13 mouse cellular contexts compared by ENCODE assay signal in genomic region chr13:84571845-84572193, GRCm38 (mm10).
A peak's percentile ranks its signal among the peaks of the same experiment; 100 is the strongest.
DNase-seq lines count a peak whose midpoint lies in the region; ATAC-seq and TF ChIP-seq lines count a peak whose summit lies in the region.
"Had no signal": no experiment of that assay in that cellular context is flagged by ENCODE, and none has a peak within 500 bp of the region (broad histone marks: within the 10 kb centered on the region; RNA-seq: fewer than 3 reads in every experiment).

No protein-coding gene starts in this region.

- peaks cover 18% of the 10 kb centered on the region for H3K4me1 ChIP-seq in forebrain, postnatal 0 days (ENCODE audit: insufficient read depth)
- peaks cover 17% of the 10 kb centered on the region for H3K4me1 ChIP-seq in midbrain, embryonic 11.5 days (ENCODE audit: control insufficient read depth, insufficient read depth, low read length)
- H3K4me1 ChIP-seq in neural tube, embryonic 15.5 days, result 0 out of 2 replicates have a peak, but pooled peaks cover 2% of the 10 kb centered on the region
- H3K4me1 ChIP-seq: embryonic facial prominence, embryonic 13.5 days; heart, embryonic 10.5 days; limb, embryonic 13.5 days had no signal

- H3K4me3 ChIP-seq in forebrain, postnatal 0 days (ENCODE audit: low read depth, low read length), result no peak overlapping the region
- no peak overlapping the region for H3K4me3 ChIP-seq in midbrain, embryonic 11.5 days (ENCODE audit: low read depth, low read length)
- no peak overlapping the region for H3K4me3 ChIP-seq in neural tube, embryonic 15.5 days (replicated peaks)
- H3K4me3 ChIP-seq: embryonic facial prominence, embryonic 13.5 days; heart, embryonic 10.5 days; limb, embryonic 13.5 days had no signal

- no peak for TF ChIP-seq CTCF in forebrain, postnatal 0 days (IDR thresholded peaks at IDR 0.05; ENCODE audit: low read depth)

- H3K4me2 ChIP-seq in forebrain, postnatal 0 days (ENCODE audit: low read depth), result 0 out of 2 replicates have a peak overlapping the region, but pooled peaks have one; percentile 13
- H3K4me2 ChIP-seq in midbrain, embryonic 11.5 days, result no peak overlapping the region
- H3K4me2 ChIP-seq in neural tube, embryonic 15.5 days, result no peak overlapping the region
- H3K4me2 ChIP-seq: embryonic facial prominence, embryonic 13.5 days; limb, embryonic 13.5 days had no signal

- ATAC-seq in forebrain, postnatal 0 days, result no peak; the same call in 1 of the 2 replicates
- peak; percentile 65 for ATAC-seq in midbrain, embryonic 11.5 days (ENCODE audit: low FRiP score)
- peak; percentile 43; the same call in 1 of the 2 replicates for ATAC-seq in neural tube, embryonic 15.5 days (ENCODE audit: low FRiP score)

- 15% methylated on average over 3 of the region's 3 CpGs for WGBS in forebrain, postnatal 0 days
- 45% methylated on average over 3 of the region's 3 CpGs for WGBS in midbrain, embryonic 11.5 days
- 13% methylated on average over 3 of the region's 3 CpGs for WGBS in neural tube, embryonic 15.5 days

- no peaks in the 10 kb centered on the region for H3K36me3 ChIP-seq in forebrain, postnatal 0 days (ENCODE audit: insufficient read depth)
- H3K36me3 ChIP-seq in midbrain, embryonic 11.5 days (ENCODE audit: control insufficient read depth, insufficient read depth, low read length), result no peaks in the 10 kb centered on the region
- no peaks in the 10 kb centered on the region for H3K36me3 ChIP-seq in neural tube, embryonic 15.5 days
- H3K36me3 ChIP-seq: embryonic facial prominence, embryonic 13.5 days; heart, embryonic 10.5 days; limb, embryonic 13.5 days had no signal

- peak overlapping the region; percentile 83 for H3K27ac ChIP-seq in forebrain, postnatal 0 days (ENCODE audit: low read depth, low read length)
- H3K27ac ChIP-seq in midbrain, embryonic 11.5 days (ENCODE audit: low read depth, low read length), result peak overlapping the region; percentile 75
- H3K27ac ChIP-seq in neural tube, embryonic 15.5 days (replicated peaks), result peak overlapping the region; percentile 68
- H3K27ac ChIP-seq: embryonic facial prominence, embryonic 13.5 days; heart, embryonic 10.5 days; limb, embryonic 13.5 days had no signal

- H3K9me3 ChIP-seq in forebrain, postnatal 0 days (ENCODE audit: low read length), result no peaks in the 10 kb centered on the region
- no peaks in the 10 kb centered on the region for H3K9me3 ChIP-seq in midbrain, embryonic 11.5 days (ENCODE audit: control insufficient read depth, low read length)
- H3K9me3 ChIP-seq in neural tube, embryonic 15.5 days (replicated peaks), result no peaks in the 10 kb centered on the region
- H3K9me3 ChIP-seq: embryonic facial prominence, embryonic 13.5 days; heart, embryonic 10.5 days; limb, embryonic 13.5 days had no signal

- H3K9ac ChIP-seq in forebrain, postnatal 0 days, result no peak overlapping the region
- H3K9ac ChIP-seq in midbrain, embryonic 11.5 days (ENCODE audit: low read length), result no peak overlapping the region
- H3K9ac ChIP-seq in neural tube, embryonic 15.5 days (replicated peaks), result no peak overlapping the region
- H3K9ac ChIP-seq: embryonic facial prominence, embryonic 13.5 days; limb, embryonic 13.5 days had no signal

- no peaks in the 10 kb centered on the region for H3K27me3 ChIP-seq in forebrain, postnatal 0 days (ENCODE audit: insufficient read depth, low read length)
- no peaks in the 10 kb centered on the region for H3K27me3 ChIP-seq in midbrain, embryonic 11.5 days (ENCODE audit: control insufficient read depth, insufficient read depth, low read length)
- no peaks in the 10 kb centered on the region for H3K27me3 ChIP-seq in neural tube, embryonic 15.5 days (replicated peaks)
- H3K27me3 ChIP-seq: embryonic facial prominence, embryonic 13.5 days; limb, embryonic 13.5 days had no signal

- peak; percentile 9 to 24 for DNase-seq in cerebellum, postnatal 10 days
- no peak for DNase-seq in cerebellum, adult 11-12 months
- no peak for DNase-seq in forebrain, postnatal 0 days
- DNase-seq in midbrain, embryonic 11.5 days (ENCODE audit: low spot score, missing footprints), result peak; percentile 93
- DNase-seq in adrenal gland, adult (ENCODE audit: inconsistent age in 2 of 2, low spot score in 1 of 2), result no peak
- DNase-seq in kidney, postnatal 10 days, result no peak
- DNase-seq in urinary bladder, postnatal 4 days (ENCODE audit: low spot score in 2 of 2), result no peak
- DNase-seq: gastrocnemius, postnatal 10 days; kidney, adult 18-20 months had no signal

Comparison
In these comparisons a context has a peak if more than half of its experiments do, and no peak if none do; other contexts are left out.
1. DNase-seq: peak in cerebellum, postnatal 10 days (2 of 2) and midbrain, embryonic 11.5 days (single experiment); none in cerebellum, adult 11-12 months (single experiment), forebrain, postnatal 0 days (single experiment), adrenal gland, adult (0 of 2), kidney, postnatal 10 days (single experiment) and urinary bladder, postnatal 4 days (0 of 2).
2. Peak in every context shown above with its lines, with median percentiles within 50 percentile points of each other: H3K27ac ChIP-seq.